Mouse (Mus musculus): ENCODE measurements around the gene Slc35e1. TPM values are rescaled to one million over a fixed set of nuclear protein-coding genes. Genes with fewer than 3 reads are reported as not detected.

The Slc35e1 gene
- 19.0 TPM for polyA plus RNA-seq (2014; fragmentation: Illumina TruSeq; extraction: RNeasy Lipid Tissue Mini Kit (QIAGEN cat#74804); ENCODE audit: low read depth, low replicate concordance)

DNA sequence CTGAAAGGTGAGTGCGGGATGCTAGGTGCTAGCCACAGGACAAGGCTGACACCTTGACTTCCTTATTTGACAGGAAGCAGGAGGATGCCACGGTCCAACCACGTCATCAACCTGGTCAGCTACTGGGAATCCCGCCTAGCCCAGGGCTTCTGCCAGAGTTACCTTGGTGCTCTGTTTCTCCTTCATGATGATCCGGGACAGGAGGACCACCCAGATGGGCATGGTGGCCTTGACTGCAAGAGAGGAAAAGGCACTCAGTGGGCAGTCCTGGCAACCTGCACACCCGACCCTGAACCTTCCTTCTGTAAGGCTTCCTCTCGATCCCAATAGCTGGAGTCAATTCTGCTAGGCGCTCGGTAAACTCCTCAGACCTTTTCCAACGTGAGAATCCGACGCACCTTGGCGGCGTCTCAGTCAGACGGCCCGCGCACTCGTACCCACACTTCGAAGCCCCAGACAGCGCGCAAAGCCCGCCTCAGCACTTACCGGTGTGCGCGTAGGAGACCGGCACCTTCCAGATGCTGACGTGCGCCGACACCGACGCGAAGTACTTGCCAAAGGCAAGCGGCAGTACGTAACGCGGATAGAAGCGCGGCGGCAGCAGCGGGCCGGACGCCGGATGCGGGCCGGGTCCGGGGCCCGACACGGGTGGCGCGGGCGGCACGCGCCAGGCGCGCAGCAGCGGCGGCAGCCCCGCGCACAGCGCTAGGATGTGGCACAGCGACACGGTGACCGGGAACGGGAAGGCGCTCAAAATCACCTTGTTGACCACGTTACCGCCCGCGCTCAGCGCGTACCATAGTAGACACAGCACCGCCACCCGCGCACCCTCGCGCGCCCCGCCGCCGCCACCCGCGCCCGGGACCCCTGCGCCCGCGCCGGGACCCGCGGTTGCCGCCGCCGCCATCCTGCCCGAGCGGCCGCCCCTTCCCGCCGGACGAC, at the start of gene Slc35e1:
Gene Slc35e1 (minus strand): TSS at position 935 of the 942 bp plus-strand sequence.

DNA sequence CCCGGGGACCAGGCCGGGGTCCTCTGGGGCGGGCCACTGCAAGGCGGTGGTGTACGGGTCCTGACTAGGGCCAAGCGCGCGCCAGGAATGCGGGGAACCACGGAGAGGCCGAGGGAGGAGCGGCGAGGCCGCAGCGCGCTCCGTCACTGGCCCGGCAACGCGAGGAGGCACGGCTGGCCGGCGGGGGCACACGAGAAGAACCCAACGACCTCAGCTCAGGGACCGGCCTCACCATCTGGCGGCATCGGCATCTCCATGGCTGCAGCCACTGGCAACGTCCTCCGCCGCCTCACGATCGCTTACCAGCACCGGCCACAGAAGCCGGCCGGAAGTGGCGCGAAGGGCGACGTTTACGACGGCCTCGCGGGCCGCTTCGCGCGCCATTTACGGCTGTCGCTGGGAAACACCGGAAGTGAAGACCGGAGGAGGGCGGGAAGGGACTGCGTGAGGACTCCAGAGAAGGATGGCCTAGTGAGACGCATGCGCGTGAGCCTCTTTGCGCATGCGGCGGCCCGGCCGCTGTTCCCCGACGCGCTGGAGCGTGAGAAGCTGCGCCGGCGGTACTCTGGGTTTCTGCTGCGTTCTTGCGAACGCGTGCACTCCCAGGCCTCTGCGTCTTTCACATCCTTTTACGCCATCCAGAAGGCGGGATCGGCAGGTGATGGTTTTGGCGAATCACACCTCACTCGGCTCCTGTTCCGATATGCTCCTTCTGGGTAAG, 17.4 kb downstream of the Slc35e1 start, which contains the start of gene Cherp:
Gene Cherp (minus strand): TSS at position 401 of the 721 bp plus-strand sequence.

DNA sequence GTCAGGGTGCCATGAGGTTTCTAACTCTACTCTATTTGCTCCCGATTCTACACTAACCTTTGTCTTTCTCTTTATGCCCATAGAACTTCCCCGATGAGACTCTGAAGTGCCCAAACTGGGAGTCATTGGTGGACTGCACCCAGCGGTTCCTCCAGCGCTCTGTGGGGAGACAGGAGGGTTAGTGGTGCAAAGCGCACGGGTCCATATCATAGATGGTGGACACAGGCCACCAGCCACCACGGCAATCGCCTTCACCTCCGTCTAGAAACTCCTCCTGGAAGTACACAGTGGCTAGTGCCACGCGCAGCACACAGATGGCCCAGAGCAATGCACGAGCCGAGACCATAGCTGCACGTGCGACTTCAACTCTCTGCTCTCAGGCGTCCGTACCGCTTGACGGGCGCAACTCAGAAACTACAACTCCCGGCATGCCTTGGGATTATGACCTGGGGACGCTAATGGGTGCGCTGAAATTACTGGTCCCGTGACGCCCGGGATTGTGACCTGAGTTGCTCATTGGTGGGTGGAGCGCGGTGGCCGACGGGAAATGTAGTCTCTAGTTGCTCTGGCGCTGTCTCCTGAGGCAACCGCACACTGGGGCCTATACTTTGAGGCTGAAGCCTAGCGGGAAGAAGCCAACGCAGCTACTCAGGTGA, 48.9 kb downstream of the Slc35e1 start, which contains the start of the genes Calr3 and 1700030K09Rik:
Gene Calr3 (minus strand): TSS at position 533 of the 656 bp plus-strand sequence.
Gene 1700030K09Rik (plus strand): TSS at position 543 of the 656 bp plus-strand sequence.

Other genes starting within 250 kb of the Slc35e1 start
- not detected for gene Gm10282, start 187.4 kb downstream of the Slc35e1 start, polyA plus RNA-seq (2014; fragmentation: Illumina TruSeq; extraction: RNeasy Lipid Tissue Mini Kit (QIAGEN cat#74804); ENCODE audit: low read depth, low replicate concordance)
- gene Klf2, start 173.6 kb downstream of the Slc35e1 start, polyA plus RNA-seq (2014; fragmentation: Illumina TruSeq; extraction: RNeasy Lipid Tissue Mini Kit (QIAGEN cat#74804); ENCODE audit: low read depth, low replicate concordance), result 2.3 TPM
- gene Eps15l1, start 71.2 kb downstream of the Slc35e1 start, polyA plus RNA-seq (2014; fragmentation: Illumina TruSeq; extraction: RNeasy Lipid Tissue Mini Kit (QIAGEN cat#74804); ENCODE audit: low read depth, low replicate concordance), result 11.4 TPM
- 2.2 TPM for gene Calr3, start 48.7 kb downstream of the Slc35e1 start, polyA plus RNA-seq (2014; fragmentation: Illumina TruSeq; extraction: RNeasy Lipid Tissue Mini Kit (QIAGEN cat#74804); ENCODE audit: low read depth, low replicate concordance)
- gene 1700030K09Rik, start 48.7 kb downstream of the Slc35e1 start, polyA plus RNA-seq (2014; fragmentation: Illumina TruSeq; extraction: RNeasy Lipid Tissue Mini Kit (QIAGEN cat#74804); ENCODE audit: low read depth, low replicate concordance), result 0.26 TPM
- gene Cherp, start 17.4 kb downstream of the Slc35e1 start, polyA plus RNA-seq (2014; fragmentation: Illumina TruSeq; extraction: RNeasy Lipid Tissue Mini Kit (QIAGEN cat#74804); ENCODE audit: low read depth, low replicate concordance), result 3.3 TPM
- gene Med26, start 55.7 kb upstream of the Slc35e1 start, polyA plus RNA-seq (2014; fragmentation: Illumina TruSeq; extraction: RNeasy Lipid Tissue Mini Kit (QIAGEN cat#74804); ENCODE audit: low read depth, low replicate concordance), result 0.69 TPM
- gene Smim7, start 78.5 kb upstream of the Slc35e1 start, polyA plus RNA-seq (2014; fragmentation: Illumina TruSeq; extraction: RNeasy Lipid Tissue Mini Kit (QIAGEN cat#74804); ENCODE audit: low read depth, low replicate concordance), result 30.5 TPM
- gene Tmem38a, start 79.4 kb upstream of the Slc35e1 start, polyA plus RNA-seq (2014; fragmentation: Illumina TruSeq; extraction: RNeasy Lipid Tissue Mini Kit (QIAGEN cat#74804); ENCODE audit: low read depth, low replicate concordance), result 0.29 TPM
- gene Nwd1, start 154.1 kb upstream of the Slc35e1 start, polyA plus RNA-seq (2014; fragmentation: Illumina TruSeq; extraction: RNeasy Lipid Tissue Mini Kit (QIAGEN cat#74804); ENCODE audit: low read depth, low replicate concordance), result not detected
- 8.7 TPM for gene Sin3b, start 230.7 kb upstream of the Slc35e1 start, polyA plus RNA-seq (2014; fragmentation: Illumina TruSeq; extraction: RNeasy Lipid Tissue Mini Kit (QIAGEN cat#74804); ENCODE audit: low read depth, low replicate concordance)